Mouse (Mus musculus) kidney, postnatal 0 days (tissue): Measurements from ENCODE around the gene Atp5d. TPM values are rescaled to one million over a fixed set of nuclear protein-coding genes. Genes with fewer than 3 reads are reported as not detected.

Source experiments
- ATAC-seq: fragments of 200-750 bp; cut with Nextera tagmentation; replicated peaks from 2 replicates; pipeline ENCODE4 v1.8.0; 2017; ENCODE audit warnings: low read depth, moderate number of reproducible peaks, moderate TSS enrichment, moderate library complexity; ENCODE audit not compliant: low FRiP score
- DNase-seq: peaks from one replicate; pipeline ENCODE4 v3.0.0-alpha.2; 2016; ENCODE audit warnings: low spot score
- H3K27ac ChIP-seq: fragments of 300-500 bp; sonication (generic); 2 replicates; pipeline ENCODE4 v1.5.1; 2014; ENCODE audit warnings: mild to moderate bottlenecking
- H3K27me3 ChIP-seq: fragments of 300-500 bp; sonication (generic); 2 replicates; pipeline ENCODE4 v1.6.1; 2014; ENCODE audit warnings: low read length, mixed read lengths; ENCODE audit not compliant: insufficient read depth
- H3K36me3 ChIP-seq: fragments of 300-500 bp; sonication (generic); 2 replicates; pipeline ENCODE4 v1.6.1; 2014; ENCODE audit warnings: low read length, mixed read lengths; ENCODE audit not compliant: insufficient read depth
- H3K4me1 ChIP-seq: fragments of 300-500 bp; sonication (generic); replicated peaks from 2 replicates; pipeline ENCODE4 v1.6.1; 2014; ENCODE audit warnings: antibody characterized with exemption, low read length, mixed read lengths; ENCODE audit not compliant: insufficient read depth
- H3K4me2 ChIP-seq: fragments of 300-500 bp; sonication (generic); 2 replicates; pipeline ENCODE4 v1.6.1; 2014; ENCODE audit warnings: mild to moderate bottlenecking, low read length, moderate library complexity, mixed read lengths
- H3K4me3 ChIP-seq: fragments of 300-500 bp; sonication (generic); replicated peaks from 2 replicates; pipeline ENCODE4 v1.5.1; 2014; ENCODE audit warnings: low read depth, low read length
- H3K9ac ChIP-seq: fragments of 300-500 bp; sonication (generic); 2 replicates; pipeline ENCODE4 v1.6.1; 2014; ENCODE audit warnings: low read depth, low read length
- H3K9me3 ChIP-seq: fragments of 300-500 bp; sonication (generic); replicated peaks from 2 replicates; pipeline ENCODE4 v1.6.1; 2016; ENCODE audit warnings: low read length, inconsistent platforms, mixed read lengths
- CTCF ChIP-seq: IDR thresholded peaks from 2 replicates; pipeline ENCODE4 v1.5.1; 2016; ENCODE audit warnings: antibody characterized with exemption, low read depth, mild to moderate bottlenecking, moderate library complexity
- WGBS: fragments of 180-500 bp; shearing (Covaris S2); extraction: QIAGEN DNeasy Blood & Tissue Kit; methylation state at CpG from one replicate; pipeline ENCODE4 v1.1.7; 2014; 5-methylcytosine and 5-hydroxymethylcytosine counted together
- polyA plus RNA-seq: library from polyadenylated mRNA; unstranded; fragments of >200 nt; fragmentation: Nextera tagmentation; extraction: Ambion mirVana; gene quantifications from 2 replicates; pipeline ENCODE4 v1.2.1, GENCODE M21; 2015

Gene Atp5d
- polyA plus RNA-seq, 1 experiment from 2014 or later, result 936 TPM

GRCm38 (mm10) chr10:80131952-80132350 is 6.5 kb upstream of the Atp5d start:
- Histone ChIP-seq H3K9me3 (no peaks in the 10 kb centered on the region), H3K4me1 (peaks cover 12% of the 10 kb centered on the region; the same call in 1 of the 2 replicates), H3K9ac (no peak overlapping the region), H3K27ac (no peak overlapping the region), H3K4me2 (peak overlapping the region; percentile 23; the same call in 1 of the 2 replicates), H3K4me3 (no peak overlapping the region), H3K27me3 (no peaks in the 10 kb centered on the region), H3K36me3 (peaks cover 34% of the 10 kb centered on the region)
- 47% methylated on average over 27 of the region's 27 CpGs for WGBS
- no peak for DNase-seq
- TF ChIP-seq CTCF, result no peak
- no peak; the same call in 1 of the 2 replicates for ATAC-seq

GRCm38 (mm10) chr10:80133226-80133849 is 5.1 kb upstream of the Atp5d start:
- Histone ChIP-seq H3K36me3 (peaks cover 20% of the 10 kb centered on the region), H3K9ac (no peak overlapping the region), H3K4me3 (no peak overlapping the region), H3K27me3 (no peaks in the 10 kb centered on the region), H3K27ac (no peak overlapping the region), H3K4me1 (peaks cover 25% of the 10 kb centered on the region; the same call in 1 of the 2 replicates), H3K4me2 (no peak overlapping the region), H3K9me3 (no peaks in the 10 kb centered on the region)
- TF ChIP-seq CTCF, result peak; percentile 25; the same call in 1 of the 2 replicates
- DNase-seq (no peak), ATAC-seq (no peak)
- 70% methylated on average over 8 of the region's 8 CpGs for WGBS

DNA sequence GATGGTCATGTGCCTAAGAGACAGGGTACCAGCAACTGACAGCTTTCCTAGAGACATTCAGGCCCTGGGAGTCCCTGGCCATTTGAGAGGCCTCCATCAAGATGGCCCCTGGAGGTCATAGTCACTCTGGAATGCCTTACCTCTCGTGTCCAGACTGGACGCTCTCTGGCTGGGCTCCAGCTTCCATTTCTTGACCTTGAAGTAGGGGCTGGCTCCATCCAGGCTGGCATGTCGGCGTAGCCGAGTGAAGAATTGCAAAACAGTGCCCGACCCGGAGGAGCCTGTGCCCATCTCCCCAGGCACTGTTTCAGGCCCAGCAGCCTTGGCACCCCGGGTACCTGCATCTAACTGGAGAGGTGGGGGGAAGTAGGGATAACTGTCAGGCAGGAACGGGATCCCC is 4.0 kb upstream of the Atp5d start:
- Histone ChIP-seq H3K9me3 (no peaks in the 10 kb centered on the region), H3K27me3 (no peaks in the 10 kb centered on the region), H3K27ac (no peak overlapping the region), H3K4me2 (no peak overlapping the region), H3K4me1 (peaks cover 30% of the 10 kb centered on the region; the same call in 1 of the 2 replicates), H3K36me3 (peaks cover 10% of the 10 kb centered on the region), H3K9ac (no peak overlapping the region), H3K4me3 (no peak overlapping the region)
- TF ChIP-seq CTCF, result no peak
- no peak for ATAC-seq
- 76% methylated on average over 9 of the region's 9 CpGs for WGBS
- DNase-seq, result no peak

- no peak for ATAC-seq
- no peak for TF ChIP-seq CTCF
- WGBS, result 83% methylated on average over 10 of the region's 10 CpGs
Observed at GRCm38 (mm10) chr10:80135161-80135560, 3.3 kb upstream of the Atp5d start.

DNA sequence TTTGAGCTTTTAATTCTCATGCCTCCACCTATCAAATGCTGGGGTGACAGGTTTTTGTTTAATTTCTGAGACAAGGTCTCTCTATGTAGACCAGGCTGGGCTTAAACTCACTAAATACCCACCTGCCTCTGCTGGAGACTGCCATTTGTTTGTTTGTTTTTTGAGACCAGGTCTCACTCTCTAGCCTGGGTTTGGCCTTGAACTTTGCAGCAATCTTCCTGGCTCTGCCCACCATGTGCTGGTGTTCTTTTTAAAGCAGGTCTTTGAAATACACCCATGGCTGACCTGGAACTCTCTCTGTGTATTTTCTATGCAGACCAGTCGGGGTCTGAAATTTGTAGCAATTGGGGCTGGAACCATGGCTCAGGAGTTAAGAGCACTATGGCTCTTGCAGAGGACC is 2.8 kb upstream of the Atp5d start:
- no peaks in the 10 kb centered on the region for H3K27me3 ChIP-seq
- no peak for TF ChIP-seq CTCF
- no peaks in the 10 kb centered on the region for H3K9me3 ChIP-seq
- no peak overlapping the region for H3K9ac ChIP-seq
- WGBS, result 93% methylated on average over 1 of the region's 1 CpGs
- ATAC-seq, result no peak
- peaks cover 30% of the 10 kb centered on the region; the same call in 1 of the 2 replicates for H3K4me1 ChIP-seq
- DNase-seq, result no peak
- no peak overlapping the region for H3K4me3 ChIP-seq
- no peak overlapping the region for H3K4me2 ChIP-seq
- no peaks in the 10 kb centered on the region for H3K36me3 ChIP-seq
- H3K27ac ChIP-seq, result no peak overlapping the region

More at GRCm38 (mm10) chr10:80135161-80135560, 3.3 kb upstream of the Atp5d start:
- DNase-seq, result no peak
- no peaks in the 10 kb centered on the region for H3K9me3 ChIP-seq
- no peak overlapping the region for H3K27ac ChIP-seq
- peaks cover 2% of the 10 kb centered on the region; the same call in 1 of the 2 replicates for H3K36me3 ChIP-seq
- H3K27me3 ChIP-seq, result no peaks in the 10 kb centered on the region
- H3K9ac ChIP-seq, result no peak overlapping the region
- no peak overlapping the region for H3K4me2 ChIP-seq
- H3K4me3 ChIP-seq, result no peak overlapping the region
- peaks cover 30% of the 10 kb centered on the region; the same call in 1 of the 2 replicates for H3K4me1 ChIP-seq

DNA sequence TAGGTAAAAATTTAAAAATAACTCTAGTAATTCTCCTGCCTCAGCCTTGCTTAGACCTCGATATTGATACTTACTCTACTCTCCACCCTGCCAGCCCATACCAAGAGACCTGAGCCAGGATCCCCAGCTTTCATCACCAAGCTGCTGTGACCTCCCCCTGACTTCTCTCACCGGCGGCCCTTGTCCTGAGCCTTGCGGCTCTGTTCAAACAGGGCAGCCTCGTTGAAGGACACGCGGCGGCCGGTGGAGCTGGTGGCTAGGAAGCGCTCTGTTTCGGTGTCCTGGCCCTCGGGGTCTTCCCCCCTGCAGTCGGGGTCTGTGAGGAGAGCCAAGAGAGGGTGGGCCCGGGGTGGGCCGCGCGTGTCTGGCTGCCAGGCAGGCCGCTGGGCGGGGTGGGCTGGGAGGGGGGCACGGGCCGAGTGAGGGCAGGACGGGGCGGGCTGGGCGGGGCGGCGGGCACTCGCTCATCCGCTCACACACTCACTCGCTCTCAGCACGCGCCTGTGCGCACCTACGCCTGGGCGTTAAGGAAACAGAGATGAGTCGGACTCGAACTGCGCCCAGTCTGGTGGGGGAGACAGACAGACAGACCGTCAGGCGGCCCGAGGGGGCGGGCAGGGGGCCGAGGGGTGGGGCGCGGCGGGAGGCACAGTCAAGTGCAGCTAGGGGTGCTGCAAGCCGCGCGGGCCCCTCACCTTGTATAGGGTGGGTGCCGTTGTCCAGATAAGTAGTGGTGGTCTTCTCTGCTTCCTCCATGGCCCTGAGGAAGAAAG is 2.1 kb upstream of the Atp5d start:
- ATAC-seq (no peak), DNase-seq (no peak)
- 24% methylated on average over 40 of the region's 49 CpGs for WGBS
- no peaks in the 10 kb centered on the region for H3K9me3 ChIP-seq
- H3K27me3 ChIP-seq, result no peaks in the 10 kb centered on the region
- peak overlapping the region; percentile 69; the same call in 1 of the 2 replicates for H3K4me3 ChIP-seq
- H3K9ac ChIP-seq, result no peak overlapping the region
- no peak for TF ChIP-seq CTCF
- H3K4me1 ChIP-seq, result peaks cover 23% of the 10 kb centered on the region; the same call in 1 of the 2 replicates
- no peaks in the 10 kb centered on the region for H3K36me3 ChIP-seq
- H3K27ac ChIP-seq, result no peak overlapping the region
- H3K4me2 ChIP-seq, result peak overlapping the region; percentile 98
